Mouse (Mus musculus) olfactory bulb, adult 2 months (tissue): ENCODE data around the gene Erg. TPM values are rescaled to one million over a fixed set of nuclear protein-coding genes. Genes with fewer than 3 reads are reported as not detected.

ENCODE experiments used
- H3K27ac ChIP-seq: fragments of 200-500 bp; 2 replicates; pipeline ENCODE4 v1.5.1; 2012; ENCODE audit warnings: low read depth, low read length; ENCODE audit not compliant: insufficient read depth
- H3K4me1 ChIP-seq: fragments of 200-500 bp; 2 replicates; pipeline ENCODE4 v1.6.1; 2012; ENCODE audit warnings: low read length; ENCODE audit not compliant: control insufficient read depth, insufficient read depth
- H3K4me3 ChIP-seq: fragments of 200-500 bp; 2 replicates; pipeline ENCODE4 v1.5.1; 2012; ENCODE audit warnings: mild to moderate bottlenecking, low read depth, low read length, moderate library complexity; ENCODE audit not compliant: insufficient read depth
- CTCF ChIP-seq: fragments of 200-500 bp; IDR thresholded peaks from 2 replicates; pipeline ENCODE4 v1.5.1; 2012; ENCODE audit warnings: low read depth, mild to moderate bottlenecking, low read length, moderate library complexity; ENCODE audit not compliant: insufficient read depth
- POLR2A ChIP-seq: fragments of 200-500 bp; IDR thresholded peaks from 2 replicates; pipeline ENCODE4 v1.6.1; 2012; ENCODE audit warnings: mild to moderate bottlenecking, low read depth, low read length, moderate library complexity; ENCODE audit not compliant: insufficient read depth
- WGBS: fragments of 180-500 bp; shearing (Covaris S2); methylation state at CpG from one replicate; pipeline ENCODE4 v1.1.7; 2018; 5-methylcytosine and 5-hydroxymethylcytosine counted together
- polyA plus RNA-seq: library from polyadenylated mRNA; stranded (reverse); fragments of >200 nt; gene quantifications from 2 replicates; pipeline ENCODE4 v1.2.4, GENCODE M21; 2012; ENCODE audit warnings: low replicate concordance; ENCODE audit not compliant: missing spikeins, insufficient read depth, insufficient read length

Gene Erg
- polyA plus RNA-seq, 1 experiment = not detected

GRCm38 (mm10) chr16:95321945-95322625 is 264.3 kb downstream of the Erg start:
- Histone ChIP-seq H3K27ac (no peak overlapping the region), H3K4me1 (no peaks in the 10 kb centered on the region), H3K4me3 (no peak overlapping the region)
- no peak for TF ChIP-seq POLR2A
- no peak for TF ChIP-seq CTCF
- WGBS = 81% methylated on average over 9 of the region's 9 CpGs

Other genes with a start within 250 kb of the Erg start
- 287 TPM in 1 of 2 replicates, not detected in the other for gene Ets2, start 115.5 kb upstream of the Erg start, polyA plus RNA-seq